Mouse (Mus musculus): ENCODE measurements at regions not wholly inside any gene's neighbourhood (a gene's known extent, or its start where the extent isn't known, plus 50 kb on each side); places are given as distances from the start of the nearest gene placed in this dataset.

DNA sequence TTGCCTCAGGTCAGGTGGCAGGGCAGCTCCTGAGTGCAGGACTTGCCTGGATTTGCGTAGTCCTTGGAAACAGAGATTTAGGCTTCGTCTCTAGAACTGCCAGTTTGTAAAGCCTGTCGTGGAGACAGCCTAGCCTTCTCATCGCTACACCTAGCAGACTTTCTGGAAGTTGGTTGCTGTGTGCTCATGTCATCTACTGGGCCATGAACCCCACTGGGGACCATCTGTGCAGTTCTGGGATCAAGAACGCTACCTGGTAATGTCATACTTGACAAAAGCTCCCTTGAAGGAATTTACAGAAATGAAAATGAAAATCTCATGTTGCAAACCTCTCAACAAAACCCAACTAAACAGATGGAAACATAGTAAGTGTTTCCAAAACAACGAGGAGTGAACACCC lies 85.3 kb upstream of the Cry1 start:
- TF ChIP-seq CTCF (IDR thresholded peaks at IDR 0.05; ENCODE audit: low read depth, low read length) (no peak), POLR2A (IDR thresholded peaks at IDR 0.05; ENCODE audit: extremely low read depth, insufficient read depth, low read length) (no peak)

All from liver, adult 2 months (tissue).